Mouse (Mus musculus) CD8-positive naive resting alpha-beta T cell, adult 2 months (primary cell): ENCODE measurements at regions not wholly inside any gene's neighbourhood (a gene's known extent, or its start where the extent isn't known, plus 50 kb on each side); places are given as distances from the start of the nearest gene placed in this dataset.
A peak's percentile ranks its signal among the peaks of the same experiment; 100 is the strongest.
"Not testable (repeated sequence)": the region's sequence is repeated elsewhere in the genome, so short reads cannot be mapped to it uniquely, and the experiment has no call there.

Experiments used
- DNase-seq, 2 experiments: peaks; one replicate each; pipeline ENCODE4 v3.0.0; 2022; ENCODE audit warnings: low read depth in 2 of 2, low spot score in 2 of 2

GRCm38 (mm10) chr16:50009046-50009445 lies 208.7 kb downstream of the Cd47 start:
- no peak for DNase-seq

GRCm38 (mm10) chr16:50009542-50009941 lies 209.2 kb downstream of the Cd47 start:
- DNase-seq: no peak

- DNase-seq: no peak
These were observed 209.7 kb downstream of the Cd47 start for GRCm38 (mm10) chr16:50010074-50010473.

GRCm38 (mm10) chr16:50010532-50010971 lies 210.2 kb downstream of the Cd47 start:
- no peak for DNase-seq

- DNase-seq: no peak
These were observed 223.6 kb downstream of the Cd47 start for GRCm38 (mm10) chr16:50023885-50024284.

- DNase-seq: no peak
These were observed 226.0 kb downstream of the Cd47 start for GRCm38 (mm10) chr16:50026100-50026884.

- no peak for DNase-seq
These were observed 226.9 kb downstream of the Cd47 start for GRCm38 (mm10) chr16:50027189-50027588.

- no peak for DNase-seq
These were observed 229.4 kb downstream of the Cd47 start for GRCm38 (mm10) chr16:50029711-50030110.

- not testable (repeated sequence) for DNase-seq
These were observed 230.0 kb downstream of the Cd47 start for GRCm38 (mm10) chr16:50030355-50030754.

GRCm38 (mm10) chr16:50030905-50031369 lies 230.6 kb downstream of the Cd47 start:
- DNase-seq: no peak

GRCm38 (mm10) chr16:50032798-50033197 lies 232.5 kb downstream of the Cd47 start:
- no peak for DNase-seq

- no peak for DNase-seq
These were observed 236.0 kb downstream of the Cd47 start for GRCm38 (mm10) chr16:50036296-50036734.

GRCm38 (mm10) chr16:50044103-50044502 lies 243.8 kb downstream of the Cd47 start:
- DNase-seq: no peak

GRCm38 (mm10) chr16:50045552-50046547 lies 245.5 kb downstream of the Cd47 start:
- peak; percentile 31 to 56 for DNase-seq

- DNase-seq: no peak
These were observed 263.2 kb downstream of the Cd47 start for GRCm38 (mm10) chr16:50063540-50063939.

GRCm38 (mm10) chr16:50065336-50066082 lies 265.2 kb downstream of the Cd47 start:
- DNase-seq: no peak

GRCm38 (mm10) chr16:50069033-50069432 lies 268.7 kb downstream of the Cd47 start:
- DNase-seq: no peak

- no peak for DNase-seq
These were observed 270.4 kb downstream of the Cd47 start for GRCm38 (mm10) chr16:50070728-50071127.

GRCm38 (mm10) chr16:50072853-50073360 lies 272.6 kb downstream of the Cd47 start:
- DNase-seq: no peak

- peak in 1 of 2 experiments; percentile 28 for DNase-seq
These were observed 273.6 kb downstream of the Cd47 start for GRCm38 (mm10) chr16:50073979-50074378.

GRCm38 (mm10) chr16:50075641-50076040 lies 275.3 kb downstream of the Cd47 start:
- no peak for DNase-seq
